Mouse (Mus musculus) C2C12 (cell line): ENCODE measurements around the gene Ror2. TPM values are rescaled to one million over a fixed set of nuclear protein-coding genes. Genes with fewer than 3 reads are reported as not detected.

Source experiments
- H3K27me3 ChIP-seq: one replicate; pipeline ENCODE4 v1.6.1; 2011; ENCODE audit not compliant: control insufficient read depth, insufficient read depth, insufficient read length
- H3K36me3 ChIP-seq: one replicate; pipeline ENCODE4 v1.6.1; 2011; ENCODE audit not compliant: control insufficient read depth, insufficient read depth
- H3K4me3 ChIP-seq: one replicate; pipeline ENCODE4 v1.5.1; 2011; ENCODE audit warnings: mild to moderate bottlenecking, control low read depth; ENCODE audit not compliant: poor library complexity, insufficient read depth, severe bottlenecking
- H3K79me2 ChIP-seq: one replicate; pipeline ENCODE4 v1.6.1; 2011; ENCODE audit not compliant: control insufficient read depth, insufficient read depth
- H3K79me3 ChIP-seq: one replicate; pipeline ENCODE4 v1.6.1; 2011; ENCODE audit warnings: low read depth, control low read depth
- H3ac ChIP-seq: one replicate; pipeline ENCODE3; 2011; ENCODE audit warnings: low read depth; ENCODE audit not compliant: control insufficient read depth, insufficient read length
- CEBPB ChIP-seq: IDR thresholded peaks from one replicate; pipeline ENCODE4 v1.6.1; 2011; ENCODE audit warnings: low read depth, mild to moderate bottlenecking, control low read depth, moderate library complexity
- CTCF ChIP-seq: IDR thresholded peaks from one replicate; pipeline ENCODE4 v1.5.1; 2011; ENCODE audit not compliant: control insufficient read depth, insufficient read depth, insufficient read length
- FOSL1 ChIP-seq: IDR thresholded peaks from one replicate; pipeline ENCODE4 v1.8.0; 2011; ENCODE audit warnings: mild to moderate bottlenecking, low read length; ENCODE audit not compliant: poor library complexity, insufficient read depth, severe bottlenecking
- MAX ChIP-seq: IDR thresholded peaks from one replicate; pipeline ENCODE4 v1.6.1; 2011; ENCODE audit warnings: mild to moderate bottlenecking, control low read depth
- MYOD1 ChIP-seq: IDR thresholded peaks from one replicate; pipeline ENCODE4 v1.6.1; 2011; ENCODE audit warnings: low read depth; ENCODE audit not compliant: control insufficient read depth, insufficient read length
- MYOG ChIP-seq: IDR thresholded peaks from one replicate; pipeline ENCODE4 v1.6.1; 2011; ENCODE audit not compliant: control insufficient read depth, insufficient read length; ENCODE audit errors: extremely low read depth
- USF1 ChIP-seq: IDR thresholded peaks from one replicate; pipeline ENCODE4 v1.6.1; 2011; ENCODE audit warnings: low read depth, mild to moderate bottlenecking, control low read depth, moderate library complexity
- polyA plus RNA-seq: library from polyadenylated mRNA; unstranded; fragments of >200 nt; fragmentation: generic; extraction: Trizol; gene quantifications from one replicate; pipeline ENCODE4 v1.2.1, GENCODE M21; 2012; ENCODE audit warnings: missing spikeins

Gene Ror2
- polyA plus RNA-seq, 1 experiment = 0.13 TPM

DNA sequence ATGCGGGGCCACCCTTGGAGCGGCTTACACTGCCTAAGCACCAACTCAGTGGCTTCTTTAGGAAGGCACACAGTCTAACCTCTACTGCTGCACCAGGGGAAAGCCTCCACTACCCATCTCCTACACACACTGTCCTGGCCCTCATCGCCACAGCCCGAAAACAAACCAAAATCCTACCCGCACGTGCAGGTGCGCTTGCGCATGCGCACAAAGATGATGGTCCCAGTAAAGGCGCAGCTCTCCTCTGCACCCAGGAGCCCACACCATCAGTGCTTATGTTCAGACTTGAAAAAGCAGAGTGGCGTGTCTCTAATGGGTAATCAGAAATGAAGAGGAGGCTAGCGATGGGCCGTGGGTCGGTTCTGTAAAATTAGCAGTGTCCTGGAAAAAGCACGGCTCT is 91.6 kb downstream of the Ror2 start:
- no peak overlapping the region for H3ac ChIP-seq
- peaks cover 43% of the 10 kb centered on the region for H3K27me3 ChIP-seq
- no peak overlapping the region for H3K4me3 ChIP-seq
- H3K79me2 ChIP-seq = no peaks in the 10 kb centered on the region
- no peaks in the 10 kb centered on the region for H3K79me3 ChIP-seq
- no peak for TF ChIP-seq USF1
- no peak for TF ChIP-seq CEBPB
- TF ChIP-seq MYOD1 = no peak
- TF ChIP-seq CTCF = no peak
- no peak for TF ChIP-seq MYOG
- no peak for TF ChIP-seq MAX
- TF ChIP-seq FOSL1 = no peak
- no peaks in the 10 kb centered on the region for H3K36me3 ChIP-seq

DNA sequence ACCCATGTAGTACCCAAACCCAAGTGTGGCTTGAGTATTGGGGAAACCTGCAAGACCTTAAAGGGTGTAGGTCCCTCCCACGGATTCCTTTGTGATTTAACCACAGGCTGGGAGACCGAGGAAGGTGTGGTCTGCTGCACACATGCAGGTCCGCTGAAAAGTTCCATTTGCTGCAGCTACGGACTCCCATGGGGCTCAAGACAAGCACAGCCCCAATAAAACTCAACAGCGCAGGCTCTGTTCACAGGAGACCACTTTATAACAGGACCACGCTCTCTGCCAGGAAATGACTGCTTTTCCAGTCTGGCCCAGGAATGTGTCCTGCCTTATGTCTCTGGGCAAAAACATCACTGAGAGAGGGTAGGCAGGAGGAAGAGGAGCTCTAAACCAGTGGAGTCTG is 92.2 kb downstream of the Ror2 start:
- TF ChIP-seq USF1 = no peak
- TF ChIP-seq FOSL1 = no peak
- no peak for TF ChIP-seq CTCF
- TF ChIP-seq MYOD1 = no peak
- no peak for TF ChIP-seq CEBPB
- no peak for TF ChIP-seq MAX
- no peak for TF ChIP-seq MYOG
- H3K4me3 ChIP-seq = no peak overlapping the region
- H3K79me2 ChIP-seq = no peaks in the 10 kb centered on the region
- H3K36me3 ChIP-seq = no peaks in the 10 kb centered on the region
- H3ac ChIP-seq = no peak overlapping the region
- H3K79me3 ChIP-seq = no peaks in the 10 kb centered on the region
- H3K27me3 ChIP-seq = peaks cover 48% of the 10 kb centered on the region

DNA sequence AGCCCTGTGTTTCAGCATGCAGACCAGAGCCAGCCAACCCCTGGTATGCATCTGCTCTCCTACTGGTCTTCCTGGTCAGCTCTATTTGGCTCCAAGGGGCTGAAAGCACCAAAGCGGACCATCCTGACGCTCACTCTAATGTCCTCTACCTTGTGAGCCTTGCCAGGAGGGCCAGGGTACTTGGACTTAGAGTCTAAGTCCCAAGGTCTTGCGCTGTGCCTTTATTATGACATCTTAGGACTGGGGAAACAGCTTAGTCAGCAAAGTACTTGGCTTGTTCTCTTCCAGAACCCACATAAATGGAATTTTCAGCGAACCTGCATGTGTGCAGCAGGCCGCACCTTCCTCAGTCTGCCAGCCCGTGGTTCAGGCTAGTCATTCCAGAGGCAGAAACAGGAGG is 93.6 kb downstream of the Ror2 start:
- Histone ChIP-seq H3K79me3 (no peaks in the 10 kb centered on the region), H3K27me3 (peaks cover 47% of the 10 kb centered on the region), H3K36me3 (no peaks in the 10 kb centered on the region), H3K79me2 (no peaks in the 10 kb centered on the region), H3ac (no peak overlapping the region), H3K4me3 (no peak overlapping the region)
- no peak for TF ChIP-seq CTCF
- TF ChIP-seq MAX = no peak
- no peak for TF ChIP-seq USF1

DNA sequence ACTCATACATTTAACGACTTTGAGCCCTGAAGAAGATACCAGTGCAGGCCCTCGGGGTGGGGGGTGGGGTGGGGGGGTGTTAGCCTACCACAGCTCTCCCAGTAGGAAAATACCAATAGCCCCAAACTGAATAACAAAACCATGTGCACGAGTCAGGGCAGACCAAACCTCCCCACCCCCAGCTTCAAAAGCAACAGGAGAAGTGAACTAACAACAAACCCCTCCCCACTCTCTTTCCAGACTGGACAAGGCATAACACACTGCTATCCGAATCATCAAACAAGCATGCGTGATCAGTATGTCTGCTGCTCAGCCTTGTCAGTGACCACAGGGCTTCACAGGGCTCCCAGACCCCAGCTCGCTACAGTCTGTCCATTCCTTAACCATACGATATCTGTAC is 94.3 kb downstream of the Ror2 start:
- Histone ChIP-seq H3K4me3 (no peak overlapping the region), H3ac (no peak overlapping the region), H3K79me3 (no peaks in the 10 kb centered on the region), H3K27me3 (peaks cover 50% of the 10 kb centered on the region), H3K36me3 (no peaks in the 10 kb centered on the region), H3K79me2 (no peaks in the 10 kb centered on the region)
- no peak for TF ChIP-seq CEBPB
- no peak for TF ChIP-seq MYOG
- TF ChIP-seq CTCF = no peak
- no peak for TF ChIP-seq MAX
- no peak for TF ChIP-seq FOSL1
- TF ChIP-seq MYOD1 = no peak
- no peak for TF ChIP-seq USF1

DNA sequence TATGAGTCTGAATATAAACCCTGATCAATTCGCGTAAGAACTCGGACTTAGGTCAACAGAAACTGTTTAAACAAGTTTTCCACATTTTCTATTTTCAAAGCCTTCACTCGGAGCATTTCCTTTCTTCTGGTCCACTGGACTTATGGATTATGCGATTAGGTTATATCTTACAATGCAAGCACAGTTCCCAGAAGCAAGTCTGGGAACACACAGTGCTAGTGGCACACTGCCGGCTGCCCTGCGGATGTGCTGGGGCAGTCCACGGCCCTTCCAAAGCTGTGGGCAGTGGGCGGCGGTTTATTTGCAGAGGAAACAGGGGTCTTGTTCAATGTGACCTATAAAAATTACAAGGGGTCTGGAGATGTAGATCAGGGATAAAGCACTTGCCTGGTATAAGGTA is 97.0 kb downstream of the Ror2 start:
- no peak overlapping the region for H3K4me3 ChIP-seq

DNA sequence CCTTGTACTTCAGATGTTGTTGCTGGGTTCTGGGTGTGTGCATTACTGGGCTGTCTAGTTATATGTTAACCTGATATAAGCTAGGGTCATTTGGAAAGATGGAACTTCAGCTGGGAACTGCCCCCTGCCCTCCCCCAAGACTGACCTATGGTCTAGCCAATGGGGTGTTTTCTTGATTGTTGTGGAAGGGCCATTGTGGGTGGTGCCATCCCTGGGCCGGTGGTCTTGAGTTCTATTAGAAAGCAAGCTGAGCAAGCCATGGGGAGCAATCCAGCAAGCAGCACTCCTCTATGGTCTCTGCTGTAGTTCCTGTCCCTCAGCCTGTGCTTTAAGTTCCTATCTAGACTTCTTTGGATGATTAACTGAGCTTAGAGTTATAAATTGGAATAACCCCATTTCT is 101.1 kb downstream of the Ror2 start:
- H3ac ChIP-seq = no peak overlapping the region
- no peak overlapping the region for H3K4me3 ChIP-seq
- no peaks in the 10 kb centered on the region for H3K79me3 ChIP-seq
- H3K79me2 ChIP-seq = no peaks in the 10 kb centered on the region
- TF ChIP-seq CTCF (no peak), FOSL1 (no peak), MYOD1 (no peak), CEBPB (no peak), USF1 (no peak), MAX (no peak), MYOG (no peak)
- H3K27me3 ChIP-seq = peaks cover 18% of the 10 kb centered on the region
- no peaks in the 10 kb centered on the region for H3K36me3 ChIP-seq

More for the DNA sequence above, 97.0 kb downstream of the Ror2 start:
- Histone ChIP-seq H3K79me2 (no peaks in the 10 kb centered on the region), H3K79me3 (no peaks in the 10 kb centered on the region), H3K27me3 (peaks cover 44% of the 10 kb centered on the region), H3K36me3 (no peaks in the 10 kb centered on the region), H3ac (no peak overlapping the region)
- TF ChIP-seq MYOG = no peak
- no peak for TF ChIP-seq FOSL1
- TF ChIP-seq MAX = no peak
- TF ChIP-seq CTCF = no peak
- TF ChIP-seq MYOD1 = no peak
- no peak for TF ChIP-seq CEBPB
- no peak for TF ChIP-seq USF1
